Mouse (Mus musculus): ENCODE results near the gene Supt20.

DNA sequence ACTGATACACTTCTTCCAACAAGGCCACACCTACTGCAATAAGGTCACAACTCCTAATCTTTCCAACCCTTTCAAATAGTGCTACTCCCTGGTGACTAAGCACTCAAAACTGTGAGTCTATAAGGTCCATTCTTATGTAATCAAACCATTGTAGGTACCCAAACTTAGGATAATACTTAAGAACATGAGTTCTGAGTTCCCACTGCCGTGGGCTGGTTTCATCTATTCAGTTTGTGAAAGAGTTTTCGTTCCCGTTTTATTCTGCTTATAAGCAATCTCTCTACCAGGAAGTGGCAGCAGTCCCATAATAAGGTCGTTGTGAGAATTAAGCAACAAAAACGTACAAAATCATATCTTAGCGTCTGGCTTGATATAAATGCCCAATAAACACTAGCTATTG is 23.9 kb upstream of the Supt20 start:
- TF ChIP-seq CTCF (IDR thresholded peaks at IDR 0.05; ENCODE audit: low read depth, low read length) (no peak), POLR2A (IDR thresholded peaks at IDR 0.05; ENCODE audit: extremely low read depth, insufficient read depth, low read length) (no peak)

Data from liver, adult 2 months (tissue).